Mouse (Mus musculus): ENCODE results near the gene Fam20c. TPM values are rescaled to one million over a fixed set of nuclear protein-coding genes. Genes with fewer than 3 reads are reported as not detected.

Gene Fam20c
- polyA plus RNA-seq, 1 experiment from 2014 or later: 4.6 TPM

DNA sequence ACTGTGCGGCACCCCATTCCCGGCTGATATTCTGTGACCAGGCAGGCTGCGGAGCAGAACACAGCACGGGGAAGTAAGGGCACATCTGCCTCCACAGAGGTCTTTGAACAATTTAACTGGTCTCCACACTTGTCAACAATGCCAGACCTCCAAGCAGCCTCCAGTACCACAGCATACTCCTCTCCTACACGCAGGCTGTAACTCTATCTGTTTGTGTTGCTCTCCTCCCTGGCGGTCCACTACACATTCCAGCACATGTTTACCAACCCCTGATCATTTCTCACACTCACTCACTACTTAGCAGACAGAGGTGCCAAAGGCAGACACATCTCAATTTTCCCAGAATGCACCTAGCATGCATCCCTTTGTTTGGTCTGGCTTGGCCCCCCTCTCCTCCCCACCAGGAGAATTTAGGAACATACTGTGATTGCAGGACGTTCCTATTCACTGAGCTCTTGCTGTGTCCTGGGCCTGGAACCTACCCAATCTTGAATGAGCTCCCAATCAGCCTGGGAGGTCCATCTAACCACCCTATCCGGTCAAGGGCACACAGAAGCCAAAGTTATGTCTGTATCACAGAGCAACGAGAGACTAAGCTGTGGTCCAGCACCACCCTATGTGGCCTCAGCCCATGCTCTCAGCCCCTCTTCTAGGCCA lies 89.0 kb downstream of the Fam20c start:
- no peak for DNase-seq (ENCODE audit: low spot score)
- peaks cover 11% of the 10 kb centered on the region; the same call in 1 of the 2 replicates for H3K4me1 ChIP-seq
- H3K4me3 ChIP-seq: no peak overlapping the region
- 72% methylated on average over 9 of the region's 9 CpGs for WGBS
- no peaks in the 10 kb centered on the region; the same call in 1 of the 2 replicates for H3K27me3 ChIP-seq (replicated peaks; ENCODE audit: low read depth, poor library complexity, severe bottlenecking)
- H3K9me3 ChIP-seq: no peaks in the 10 kb centered on the region; the same call in 1 of the 2 replicates
- H3K27ac ChIP-seq (replicated peaks): no peak overlapping the region
- no peaks in the 10 kb centered on the region for H3K36me3 ChIP-seq (replicated peaks)

DNA sequence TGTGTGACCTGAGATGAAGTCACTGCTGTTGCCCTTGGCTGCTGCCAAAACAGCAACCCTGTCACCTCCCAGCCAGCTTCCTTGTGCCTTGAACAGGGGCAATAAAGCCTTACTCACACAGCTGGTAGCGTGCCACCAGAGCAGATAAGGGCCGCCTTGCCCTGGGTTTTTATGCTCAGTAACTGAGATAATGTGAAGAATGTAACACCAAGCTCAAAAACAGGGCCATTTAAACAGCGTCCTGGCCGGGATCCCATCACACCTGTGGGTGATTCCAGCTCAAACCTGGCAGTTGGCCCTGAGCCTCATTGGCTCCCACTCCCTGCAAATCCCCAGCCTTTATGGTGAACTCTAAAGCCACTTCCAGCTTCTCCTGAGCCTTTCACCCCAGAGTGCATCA lies 92.2 kb downstream of the Fam20c start:
- Histone ChIP-seq H3K36me3 (replicated peaks) (no peaks in the 10 kb centered on the region), H3K27me3 (replicated peaks; ENCODE audit: low read depth, poor library complexity, severe bottlenecking) (no peaks in the 10 kb centered on the region; the same call in 1 of the 2 replicates), H3K4me1 (peaks cover 14% of the 10 kb centered on the region; the same call in 1 of the 2 replicates), H3K4me3 (no peak overlapping the region), H3K9me3 (no peaks in the 10 kb centered on the region), H3K27ac (replicated peaks) (no peak overlapping the region)
- 85% methylated on average over 4 of the region's 4 CpGs for WGBS
- DNase-seq (ENCODE audit: low spot score): no peak

- Histone ChIP-seq H3K27ac (replicated peaks) (no peak overlapping the region), H3K36me3 (replicated peaks) (no peaks in the 10 kb centered on the region), H3K4me1 (peaks cover 11% of the 10 kb centered on the region; the same call in 1 of the 2 replicates), H3K4me3 (peak overlapping the region; percentile 33), H3K9me3 (0 out of 2 replicates have a peak, but pooled peaks cover 4% of the 10 kb centered on the region), H3K27me3 (replicated peaks; ENCODE audit: low read depth, poor library complexity, severe bottlenecking) (no peaks in the 10 kb centered on the region; the same call in 1 of the 2 replicates)
- peak; percentile 91 for DNase-seq (ENCODE audit: low spot score)
- 4% methylated on average over 7 of the region's 7 CpGs for WGBS
These were observed 93.8 kb downstream of the Fam20c start for GRCm38 (mm10) chr5:138848102-138848501.

DNA sequence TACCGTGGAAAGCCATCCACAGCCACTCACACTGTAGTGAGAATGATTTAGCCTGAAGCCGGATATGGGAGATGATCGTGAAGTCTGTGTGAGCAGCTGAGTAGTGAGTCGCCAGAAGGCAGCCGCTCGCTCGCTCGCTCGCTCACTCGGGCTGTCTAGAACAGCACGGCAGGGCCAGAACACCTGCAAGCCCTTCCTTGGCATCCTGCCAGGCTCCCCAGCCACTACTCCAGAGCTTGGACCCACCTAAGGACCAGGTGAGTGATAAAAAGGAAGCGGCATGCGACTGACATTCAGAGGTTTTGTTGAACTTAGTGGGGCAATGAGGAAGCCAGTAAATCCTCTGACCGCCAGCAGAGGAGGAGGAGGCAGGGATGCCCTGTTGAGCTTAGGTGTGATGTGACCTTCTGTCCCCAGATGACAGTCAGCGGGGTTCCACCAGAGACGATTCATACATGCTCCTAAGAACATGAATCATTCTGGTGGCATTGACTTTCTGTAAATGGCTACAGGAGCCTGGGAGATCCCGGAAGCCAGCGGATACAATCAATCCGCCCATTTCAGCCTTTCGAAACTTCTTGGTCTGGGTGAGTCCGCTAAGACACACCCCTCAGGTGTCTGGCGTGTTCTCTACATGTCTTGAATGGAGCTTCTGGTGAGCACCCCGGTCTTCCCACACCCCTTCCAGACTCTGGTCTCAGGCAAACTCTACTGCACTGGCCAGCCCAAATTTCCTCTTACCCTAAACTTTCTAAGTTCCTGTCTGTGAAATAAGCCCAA lies 95.6 kb downstream of the Fam20c start:
- peaks cover 10% of the 10 kb centered on the region; the same call in 1 of the 2 replicates for H3K4me1 ChIP-seq
- 85% methylated on average over 23 of the region's 23 CpGs for WGBS

DNA sequence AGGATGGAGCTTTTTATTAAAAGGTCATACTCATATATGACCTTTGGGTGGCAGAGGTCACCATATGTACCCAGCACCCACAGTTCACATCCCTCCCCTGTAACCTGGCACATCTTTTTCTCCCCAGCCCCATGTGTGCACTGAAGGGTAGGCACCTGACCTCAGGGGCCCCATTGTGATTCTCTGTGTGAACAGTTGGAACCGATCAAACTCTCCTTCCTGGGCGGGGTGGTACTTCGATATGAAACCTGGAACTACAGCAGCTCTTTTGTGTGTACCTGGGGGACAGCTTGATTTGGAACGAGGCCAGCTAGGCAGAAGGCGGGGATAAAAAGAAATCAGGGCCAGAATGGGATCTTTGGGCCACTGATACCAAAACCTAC lies 96.1 kb downstream of the Fam20c start:
- H3K4me1 ChIP-seq: peaks cover 10% of the 10 kb centered on the region; the same call in 1 of the 2 replicates

More for the DNA sequence above, 95.6 kb downstream of the Fam20c start:
- H3K4me3 ChIP-seq: no peak overlapping the region
- no peak overlapping the region for H3K27ac ChIP-seq (replicated peaks)
- no peaks in the 10 kb centered on the region; the same call in 1 of the 2 replicates for H3K27me3 ChIP-seq (replicated peaks; ENCODE audit: low read depth, poor library complexity, severe bottlenecking)
- 0 out of 2 replicates have a peak, but pooled peaks cover 4% of the 10 kb centered on the region for H3K9me3 ChIP-seq
- DNase-seq (ENCODE audit: low spot score): no peak
- H3K36me3 ChIP-seq (replicated peaks): no peaks in the 10 kb centered on the region

GRCm38 (mm10) chr5:138851296-138851780 lies 97.0 kb downstream of the Fam20c start:
- DNase-seq (ENCODE audit: low spot score): no peak
- 0 out of 2 replicates have a peak, but pooled peaks cover 4% of the 10 kb centered on the region for H3K9me3 ChIP-seq
- no peaks in the 10 kb centered on the region; the same call in 1 of the 2 replicates for H3K27me3 ChIP-seq (replicated peaks; ENCODE audit: low read depth, poor library complexity, severe bottlenecking)
- no peak overlapping the region for H3K27ac ChIP-seq (replicated peaks)
- WGBS: 90% methylated on average over 5 of the region's 5 CpGs
- H3K4me3 ChIP-seq: no peak overlapping the region
- no peaks in the 10 kb centered on the region for H3K36me3 ChIP-seq (replicated peaks)
- peaks cover 10% of the 10 kb centered on the region; the same call in 1 of the 2 replicates for H3K4me1 ChIP-seq

More for the DNA sequence above, 96.1 kb downstream of the Fam20c start:
- WGBS: 81% methylated on average over 5 of the region's 5 CpGs
- H3K27me3 ChIP-seq (replicated peaks; ENCODE audit: low read depth, poor library complexity, severe bottlenecking): no peaks in the 10 kb centered on the region; the same call in 1 of the 2 replicates
- no peaks in the 10 kb centered on the region for H3K36me3 ChIP-seq (replicated peaks)
- no peak overlapping the region for H3K4me3 ChIP-seq
- no peak for DNase-seq (ENCODE audit: low spot score)
- no peak overlapping the region for H3K27ac ChIP-seq (replicated peaks)
- 0 out of 2 replicates have a peak, but pooled peaks cover 4% of the 10 kb centered on the region for H3K9me3 ChIP-seq

DNA sequence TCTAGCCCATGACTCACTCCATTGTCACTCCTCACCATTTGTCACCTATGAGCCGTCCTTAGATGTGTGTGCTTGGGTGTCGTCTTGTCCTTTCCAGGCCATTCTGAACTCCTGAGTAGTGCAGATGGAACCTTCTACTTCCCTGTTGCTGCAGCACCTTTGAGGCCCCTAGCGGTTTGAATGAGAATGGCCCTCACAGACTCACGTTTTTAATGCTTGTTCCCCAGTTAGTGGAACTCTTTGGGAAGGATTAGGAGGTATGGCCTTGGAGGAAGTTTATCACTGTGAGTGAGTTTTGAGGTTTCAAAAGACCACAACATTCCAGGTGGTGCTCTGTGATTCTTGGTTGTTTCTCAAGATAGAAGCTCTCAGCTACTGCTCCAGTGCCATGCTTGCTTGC lies 97.8 kb downstream of the Fam20c start:
- 72% methylated on average over 4 of the region's 4 CpGs for WGBS
- DNase-seq (ENCODE audit: low spot score): no peak
- Histone ChIP-seq H3K36me3 (replicated peaks) (no peaks in the 10 kb centered on the region), H3K27me3 (replicated peaks; ENCODE audit: low read depth, poor library complexity, severe bottlenecking) (no peaks in the 10 kb centered on the region), H3K4me1 (peaks cover 11% of the 10 kb centered on the region), H3K9me3 (0 out of 2 replicates have a peak, but pooled peaks cover 4% of the 10 kb centered on the region), H3K27ac (replicated peaks) (no peak overlapping the region), H3K4me3 (no peak overlapping the region)

GRCm38 (mm10) chr5:138853349-138853748 lies 99.0 kb downstream of the Fam20c start:
- 81% methylated on average over 2 of the region's 2 CpGs for WGBS
- Histone ChIP-seq H3K4me3 (no peak overlapping the region), H3K9me3 (0 out of 2 replicates have a peak, but pooled peaks cover 4% of the 10 kb centered on the region), H3K27me3 (replicated peaks; ENCODE audit: low read depth, poor library complexity, severe bottlenecking) (no peaks in the 10 kb centered on the region), H3K36me3 (replicated peaks) (no peaks in the 10 kb centered on the region), H3K4me1 (peaks cover 10% of the 10 kb centered on the region), H3K27ac (replicated peaks) (no peak overlapping the region)
- no peak for DNase-seq (ENCODE audit: low spot score)

- Histone ChIP-seq H3K4me1 (peaks cover 10% of the 10 kb centered on the region; the same call in 1 of the 2 replicates), H3K27me3 (replicated peaks; ENCODE audit: low read depth, poor library complexity, severe bottlenecking) (no peaks in the 10 kb centered on the region), H3K27ac (replicated peaks) (no peak overlapping the region), H3K36me3 (replicated peaks) (no peaks in the 10 kb centered on the region), H3K4me3 (no peak overlapping the region), H3K9me3 (0 out of 2 replicates have a peak, but pooled peaks cover 4% of the 10 kb centered on the region)
- DNase-seq (ENCODE audit: low spot score): peak; percentile 82
- 33% methylated on average over 9 of the region's 9 CpGs for WGBS
These were observed 102.8 kb downstream of the Fam20c start for GRCm38 (mm10) chr5:138857010-138857617.

DNA sequence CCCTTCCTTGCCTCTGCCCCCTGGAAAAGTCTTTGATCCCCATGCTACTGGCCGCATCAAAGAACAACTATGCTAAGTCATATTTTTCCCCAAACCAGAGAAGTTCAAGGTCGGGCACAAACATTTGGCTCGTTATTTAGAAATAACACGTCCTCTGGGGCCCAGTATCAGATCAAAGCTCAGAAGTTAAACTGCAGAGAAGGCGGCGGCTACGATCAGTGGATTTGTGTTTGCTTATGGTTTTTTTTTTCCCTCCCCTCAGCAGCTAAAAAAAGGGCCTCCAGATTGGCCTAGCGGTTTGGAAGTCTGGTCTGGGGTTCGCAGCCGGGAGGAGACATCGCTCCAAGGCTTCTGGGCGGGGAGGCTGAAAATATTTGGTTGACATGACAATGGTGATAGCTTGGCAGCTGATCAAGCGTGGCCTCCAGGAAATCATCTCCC lies 103.5 kb downstream of the Fam20c start:
- Histone ChIP-seq H3K36me3 (replicated peaks) (no peaks in the 10 kb centered on the region), H3K27ac (replicated peaks) (no peak overlapping the region), H3K4me1 (peaks cover 10% of the 10 kb centered on the region; the same call in 1 of the 2 replicates), H3K4me3 (no peak overlapping the region), H3K9me3 (no peaks in the 10 kb centered on the region), H3K27me3 (replicated peaks; ENCODE audit: low read depth, poor library complexity, severe bottlenecking) (no peaks in the 10 kb centered on the region)
- DNase-seq (ENCODE audit: low spot score): no peak
- 70% methylated on average over 13 of the region's 13 CpGs for WGBS

Data from embryonic facial prominence, embryonic 10.5 days (tissue).